Mouse (Mus musculus): Measurements from ENCODE around the gene Tlcd2.
A peak's percentile ranks its signal among the peaks of the same experiment; 100 is the strongest.
"Not testable (repeated sequence)": the region's sequence is repeated elsewhere in the genome, so short reads cannot be mapped to it uniquely, and the experiment has no call there.

Tlcd2 gene

GRCm38 (mm10) chr11:75449695-75450094 is 11.8 kb upstream of the Tlcd2 start:
- no peak for DNase-seq (ENCODE audit: low spot score)

GRCm38 (mm10) chr11:75450304-75450908 is 11.1 kb upstream of the Tlcd2 start:
- DNase-seq (ENCODE audit: low spot score) = no peak

GRCm38 (mm10) chr11:75450936-75451335 is 10.6 kb upstream of the Tlcd2 start:
- no peak for DNase-seq (ENCODE audit: low spot score)

- DNase-seq (ENCODE audit: low spot score) = no peak
Observed at GRCm38 (mm10) chr11:75452081-75452480, 9.4 kb upstream of the Tlcd2 start.

GRCm38 (mm10) chr11:75452812-75453557 is 8.5 kb upstream of the Tlcd2 start:
- DNase-seq (ENCODE audit: low spot score) = no peak

- peak; percentile 96 for DNase-seq (ENCODE audit: low spot score)
Observed at GRCm38 (mm10) chr11:75453991-75454930, 7.3 kb upstream of the Tlcd2 start, which contains the start of gene Wdr81. Gene Wdr81 (minus strand): TSS chr11:75454717.

GRCm38 (mm10) chr11:75455041-75455736 is 6.3 kb upstream of the Tlcd2 start:
- no peak for DNase-seq (ENCODE audit: low spot score)

- not testable (repeated sequence) for DNase-seq (ENCODE audit: low spot score)
Observed at GRCm38 (mm10) chr11:75455971-75456370, 5.5 kb upstream of the Tlcd2 start.

- DNase-seq (ENCODE audit: low spot score) = no peak
Observed at GRCm38 (mm10) chr11:75456440-75456871, 5.1 kb upstream of the Tlcd2 start.

- DNase-seq (ENCODE audit: low spot score) = peak; percentile 73
Observed at GRCm38 (mm10) chr11:75458169-75458568, 3.3 kb upstream of the Tlcd2 start.

- DNase-seq (ENCODE audit: low spot score) = no peak
Observed at GRCm38 (mm10) chr11:75458628-75459041, 2.9 kb upstream of the Tlcd2 start.

- no peak for DNase-seq (ENCODE audit: low spot score)
Observed at GRCm38 (mm10) chr11:75459141-75459711, 2.3 kb upstream of the Tlcd2 start.

GRCm38 (mm10) chr11:75459751-75460102 is 1.8 kb upstream of the Tlcd2 start:
- no peak for DNase-seq (ENCODE audit: low spot score)

- DNase-seq (ENCODE audit: low spot score) = peak; percentile 97
Observed at GRCm38 (mm10) chr11:75460103-75460843, 1.2 kb upstream of the Tlcd2 start.

- no peak for DNase-seq (ENCODE audit: low spot score)
Observed at GRCm38 (mm10) chr11:75461743-75462252, 283 bp downstream of the Tlcd2 start.

GRCm38 (mm10) chr11:75462253-75462783 is 803 bp downstream of the Tlcd2 start:
- DNase-seq (ENCODE audit: low spot score) = peak; percentile 33

- peak; percentile 93 for DNase-seq (ENCODE audit: low spot score)
Observed at GRCm38 (mm10) chr11:75462865-75463336, 1.4 kb downstream of the Tlcd2 start.

- no peak for DNase-seq (ENCODE audit: low spot score)
Observed at GRCm38 (mm10) chr11:75463624-75464023, 2.1 kb downstream of the Tlcd2 start.

- no peak for DNase-seq (ENCODE audit: low spot score)
Observed at GRCm38 (mm10) chr11:75464417-75464816, 2.9 kb downstream of the Tlcd2 start.

- no peak for DNase-seq (ENCODE audit: low spot score)
Observed at GRCm38 (mm10) chr11:75465051-75465450, 3.5 kb downstream of the Tlcd2 start.
